Mouse (Mus musculus) embryo, embryonic 10.5 days (tissue): ENCODE results near the gene Zfp385c.

Experiments used
- DNase-seq: peaks from one replicate; pipeline ENCODE4 v3.0.0-alpha.2; 2015; ENCODE audit warnings: low spot score

The Zfp385c gene

DNA sequence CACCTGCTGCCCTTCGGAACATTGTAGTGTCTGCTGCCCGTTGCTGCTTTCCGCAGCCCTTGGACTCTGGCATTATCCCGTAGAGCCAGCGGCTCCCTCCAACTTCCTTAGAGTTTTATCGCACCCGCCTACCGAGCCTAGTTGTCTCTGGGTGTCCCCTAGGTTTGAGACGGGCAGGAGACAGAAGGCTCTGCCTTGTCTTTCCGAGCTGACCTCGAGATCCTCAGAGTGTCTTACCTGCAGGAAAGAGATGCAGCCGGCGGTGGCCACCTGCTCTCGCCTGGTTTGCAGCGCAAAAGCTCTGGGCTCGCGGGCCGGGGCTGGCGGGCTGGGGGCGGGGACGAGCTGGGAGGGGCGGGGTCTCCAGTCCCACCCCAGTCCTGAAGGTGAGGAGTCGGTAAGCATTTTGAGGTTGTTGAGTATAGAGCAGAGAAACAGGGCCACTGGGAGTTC is at the start of gene Zfp385c:
Gene Zfp385c (minus strand): TSS at position 292 of the 453 bp plus-strand sequence.
- no peak for DNase-seq

DNA sequence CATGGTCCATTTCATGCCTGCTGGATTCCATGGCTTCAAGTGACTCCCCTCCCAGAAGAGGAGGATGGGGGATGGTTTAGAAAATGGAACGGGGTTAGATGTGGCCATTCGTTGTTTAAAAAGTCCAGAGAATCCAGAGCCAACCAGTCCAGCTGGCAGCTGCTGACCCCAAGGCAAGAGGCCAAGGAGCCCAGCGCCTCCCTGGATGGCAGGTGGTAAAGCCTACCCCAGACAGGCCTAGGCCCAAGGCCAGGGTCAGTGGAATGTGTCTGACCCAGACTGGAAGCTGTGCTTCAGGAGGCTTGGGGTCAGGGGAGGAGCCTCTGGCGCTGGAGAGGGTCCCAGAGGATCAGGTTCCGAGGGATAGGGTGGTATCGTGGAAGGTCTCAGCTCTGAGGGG is 49.1 kb upstream of the Zfp385c start:
- no peak for DNase-seq

DNA sequence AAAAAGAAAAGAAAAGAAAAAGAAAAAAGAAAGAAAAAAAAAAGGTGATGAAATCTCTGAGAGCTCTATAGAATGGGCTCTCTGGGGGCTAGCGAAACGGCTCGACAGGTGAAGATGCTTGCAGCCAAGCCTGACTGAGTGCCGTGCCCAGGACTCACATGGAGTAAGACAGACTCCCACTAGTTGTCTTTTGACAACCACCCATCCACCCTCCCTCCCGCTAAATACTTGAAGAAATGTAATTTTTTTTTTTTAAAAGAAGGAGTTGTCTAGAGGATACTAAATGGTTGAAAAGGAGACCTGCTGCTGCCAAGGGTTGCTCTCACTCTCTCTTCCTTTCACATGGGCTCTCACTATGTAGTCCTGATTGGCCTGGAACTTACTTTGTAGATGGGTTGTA is 46.5 kb upstream of the Zfp385c start:
- DNase-seq = no peak

DNA sequence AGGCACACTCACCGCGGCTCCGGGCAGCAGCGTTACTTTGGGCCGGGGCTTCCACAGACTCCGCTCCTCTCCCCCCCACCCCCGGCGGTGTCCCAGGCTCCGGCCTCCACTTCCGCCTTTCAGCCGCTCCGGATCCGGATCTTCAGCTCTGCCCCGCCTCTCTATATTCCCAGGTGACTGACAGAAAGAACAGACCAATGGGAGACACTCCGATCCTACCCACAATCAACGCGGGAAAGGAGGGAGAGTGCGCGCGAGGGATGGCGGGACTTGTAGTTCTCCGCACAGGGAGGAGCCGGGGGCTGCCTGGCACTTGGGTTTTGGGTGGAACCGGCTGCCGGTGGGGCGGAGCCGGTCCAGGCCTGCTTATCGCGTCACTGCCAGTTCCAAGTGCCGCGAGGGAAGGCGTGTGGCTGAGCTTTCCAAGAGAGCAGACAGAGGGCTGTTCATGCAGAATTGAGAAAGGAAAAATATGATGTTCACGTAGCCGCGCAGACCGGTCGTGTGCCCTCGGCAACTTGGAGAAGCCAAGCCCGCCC is 45.9 kb upstream of the Zfp385c start, which contains the start of gene Rab5c:
Gene Rab5c (minus strand): TSS at position 150 of the 539 bp plus-strand sequence.
- DNase-seq = peak; percentile 100

DNA sequence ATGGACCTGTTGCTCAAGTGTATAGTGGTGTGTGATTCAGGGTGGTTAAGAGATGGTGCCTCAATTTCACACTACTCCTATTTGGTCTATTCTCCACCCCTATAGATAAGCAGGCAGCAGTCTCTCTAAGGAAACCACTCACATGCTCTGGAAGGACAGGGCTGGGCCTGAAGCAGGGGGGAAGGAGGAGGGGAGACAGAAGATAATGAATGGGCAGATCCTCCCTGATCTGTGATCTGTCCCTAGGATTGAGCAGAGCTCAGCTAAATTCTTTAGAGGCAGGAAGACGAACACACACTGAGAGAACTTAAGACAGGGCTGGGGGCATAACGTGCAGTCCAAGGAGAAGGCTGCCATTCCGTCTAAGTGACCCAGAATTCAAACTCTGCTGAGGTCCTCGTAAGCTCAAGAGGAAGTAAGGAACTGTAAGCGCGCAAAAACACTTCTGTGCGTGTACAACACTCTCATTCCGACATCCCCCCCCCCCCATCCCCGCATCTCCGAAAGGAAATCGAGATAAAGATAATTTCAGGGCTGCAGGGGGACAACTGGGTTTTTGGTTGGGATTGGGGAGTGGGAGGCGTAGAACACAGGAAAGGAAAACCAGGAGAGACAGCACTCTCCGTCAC is 45.0 kb upstream of the Zfp385c start:
- no peak for DNase-seq

DNA sequence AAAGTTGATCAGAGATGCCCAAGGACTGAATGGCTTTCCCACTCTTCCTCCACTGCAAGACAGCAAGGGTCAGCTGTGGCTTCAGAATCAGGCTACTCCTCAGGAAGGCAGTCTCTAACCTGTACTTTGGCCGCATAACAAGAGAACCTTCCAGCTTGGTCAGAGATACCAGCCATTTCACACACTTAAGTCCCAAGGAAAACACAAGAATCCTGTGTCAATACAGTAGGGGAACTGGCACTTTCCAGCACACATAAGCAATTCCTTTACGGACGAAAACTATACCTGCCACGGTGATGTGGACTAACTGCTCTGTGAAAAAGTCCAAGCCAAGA is 44.5 kb upstream of the Zfp385c start:
- no peak for DNase-seq

DNA sequence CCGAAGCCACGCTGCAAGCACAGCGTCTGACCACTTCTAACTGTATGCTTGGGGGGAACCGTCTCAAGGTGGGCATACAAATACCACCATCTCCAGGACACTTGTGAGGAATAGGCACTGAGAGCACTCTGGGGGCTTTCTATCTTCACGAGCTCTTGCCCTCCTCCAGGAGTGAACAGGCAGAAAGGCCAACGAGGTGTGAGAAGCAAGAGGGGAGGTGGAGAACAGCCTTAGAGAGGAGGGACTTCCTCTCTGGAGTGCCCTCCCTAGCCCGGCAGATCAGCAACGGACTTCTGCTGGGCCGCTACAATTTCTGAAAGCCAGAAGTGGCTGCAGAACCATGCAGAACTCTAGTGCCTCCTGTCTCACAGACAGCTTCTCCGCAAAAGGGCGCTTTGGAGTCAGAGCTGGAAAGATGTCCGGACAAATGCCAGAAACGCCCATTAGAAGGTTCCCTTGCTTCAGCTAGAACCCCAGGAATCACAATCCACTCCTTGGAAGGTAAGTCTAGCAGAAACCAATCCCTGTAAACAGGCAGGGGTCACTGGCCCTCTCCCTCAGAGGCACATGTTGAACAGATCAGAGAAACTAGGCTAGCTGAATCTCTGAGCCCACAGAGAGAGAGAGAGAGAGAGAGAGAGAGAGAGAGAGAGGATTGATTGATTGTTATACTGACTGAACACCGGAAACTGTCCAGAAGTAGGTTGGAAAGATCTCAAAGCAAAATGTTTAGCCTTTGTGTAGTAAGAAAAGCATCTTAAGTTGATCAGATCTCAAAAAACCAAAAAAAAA is 43.9 kb upstream of the Zfp385c start:
- DNase-seq = no peak

DNA sequence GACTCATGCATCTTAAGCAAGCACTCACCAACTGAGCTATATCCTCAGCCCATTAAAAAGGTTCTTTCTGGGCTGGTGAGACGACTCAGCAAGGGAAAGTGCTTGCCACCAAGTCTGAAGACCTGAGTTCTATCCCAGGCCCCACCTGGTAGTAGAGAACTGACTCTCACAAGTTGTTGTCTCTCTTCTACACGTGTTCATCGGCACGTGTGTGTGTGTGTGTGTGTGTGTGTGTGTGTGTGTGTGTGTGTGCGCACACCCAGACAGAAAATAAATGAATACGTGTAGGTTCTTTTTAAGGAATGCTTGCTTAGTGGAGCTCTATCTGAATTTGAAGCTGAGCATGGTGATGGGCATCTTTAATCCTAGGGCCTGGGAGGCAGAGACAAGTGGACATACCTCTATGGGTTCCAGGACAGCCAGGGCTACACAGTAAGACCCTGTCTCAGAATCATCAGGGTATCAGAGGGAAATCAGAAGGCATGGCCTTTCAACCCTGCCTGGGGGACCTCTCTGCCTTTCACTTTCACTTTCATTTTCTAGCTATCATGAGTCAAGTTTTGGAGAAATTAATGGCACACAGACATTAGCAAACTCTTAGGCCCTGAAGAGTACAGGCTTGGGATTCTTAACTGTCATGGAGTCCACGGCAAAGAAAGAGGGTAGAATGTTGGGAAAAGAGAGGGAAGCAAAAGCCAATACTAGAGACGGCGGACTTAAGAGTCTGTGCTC is 43.0 kb upstream of the Zfp385c start:
- DNase-seq = no peak

DNA sequence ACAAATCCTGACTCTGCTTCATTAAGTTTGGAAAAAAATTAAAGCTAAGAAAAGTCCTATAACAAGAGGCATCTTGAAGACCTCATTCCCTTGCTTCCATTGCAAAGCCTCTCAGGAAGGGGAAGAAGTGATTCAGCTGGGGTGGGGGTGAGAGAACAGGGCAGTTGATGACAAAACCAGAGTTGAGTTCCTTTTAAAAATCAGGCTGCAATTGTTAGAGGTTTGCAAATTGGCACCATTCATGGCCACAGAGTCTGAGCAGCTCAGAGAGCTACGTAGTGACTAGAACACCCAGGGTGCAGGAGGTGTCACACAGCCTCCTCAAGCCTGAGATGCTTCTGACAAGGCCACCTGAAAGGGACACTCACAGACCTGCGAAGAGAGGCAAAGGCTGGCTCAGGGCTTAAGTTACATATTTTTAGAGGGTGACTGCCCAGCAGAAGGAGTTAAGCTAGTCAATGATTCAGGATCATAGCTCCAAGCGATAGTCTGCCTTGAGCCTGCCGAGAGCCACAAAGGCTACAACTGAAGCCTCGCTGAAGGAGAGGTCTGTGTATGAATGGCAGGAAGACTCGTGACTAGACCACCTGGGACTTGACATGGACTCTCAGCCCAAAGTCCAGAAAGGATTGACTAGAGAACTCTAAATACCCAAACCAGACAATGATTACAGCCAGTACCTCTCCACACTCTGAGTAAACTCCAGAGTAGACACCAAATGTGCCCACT is 38.4 kb upstream of the Zfp385c start:
- DNase-seq = no peak

DNA sequence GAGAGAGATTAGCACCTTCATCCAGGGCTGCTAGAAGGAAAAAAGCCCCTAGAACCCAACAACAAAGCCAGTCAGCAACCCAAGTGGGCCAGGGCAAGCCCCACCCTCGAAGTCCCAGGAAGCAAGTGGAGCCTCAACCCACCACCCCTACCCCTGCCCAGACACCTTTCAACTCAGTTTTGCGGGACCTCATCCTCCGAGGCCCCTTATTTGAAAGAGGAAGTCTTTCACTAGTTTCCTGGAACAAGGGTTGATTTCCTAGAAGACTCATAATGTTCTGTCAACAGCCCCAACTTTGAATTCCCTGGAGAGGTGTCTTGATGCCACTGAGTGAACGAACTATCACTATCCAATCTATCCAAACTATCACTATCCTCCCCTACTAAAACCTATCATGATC is 37.7 kb upstream of the Zfp385c start:
- no peak for DNase-seq

DNA sequence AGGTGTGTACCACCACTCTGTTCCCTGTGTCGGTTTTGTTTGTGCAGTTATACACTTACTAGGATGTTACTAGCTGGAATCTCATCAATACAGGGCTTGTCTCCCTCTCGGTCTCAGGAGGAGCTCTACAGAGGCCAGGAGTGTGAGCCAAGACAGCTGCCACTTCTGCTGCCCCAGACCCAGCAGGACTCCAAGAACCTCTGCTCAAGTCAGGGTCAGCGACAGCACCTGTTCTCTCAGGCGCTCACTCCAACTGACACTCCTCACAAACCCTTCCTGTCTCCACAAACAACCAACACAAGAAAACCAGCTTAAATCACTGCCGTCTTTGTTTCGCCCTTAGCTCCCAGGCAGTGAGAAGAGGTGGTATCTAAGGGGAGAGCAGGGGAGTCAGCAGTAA is 36.3 kb upstream of the Zfp385c start:
- DNase-seq = no peak

DNA sequence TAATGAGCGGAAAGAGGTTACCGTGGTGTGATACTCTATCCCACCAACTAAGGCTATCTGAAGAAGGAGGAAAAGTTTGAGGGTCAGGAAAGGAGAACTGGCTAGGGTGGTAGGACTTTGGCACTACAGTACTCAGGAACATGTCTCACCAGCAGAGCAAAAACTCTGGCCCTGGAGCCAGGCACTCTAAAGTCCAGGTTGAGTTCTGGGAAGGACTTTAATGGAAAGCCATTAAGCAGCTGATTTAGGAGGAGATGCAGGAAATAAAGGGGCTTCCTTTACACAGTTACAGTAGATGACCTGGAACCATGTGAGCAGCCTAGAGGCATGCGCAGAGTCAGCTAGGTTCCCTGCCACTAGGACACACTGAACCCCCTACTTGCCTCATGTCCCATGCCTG is 34.9 kb upstream of the Zfp385c start:
- no peak for DNase-seq

DNA sequence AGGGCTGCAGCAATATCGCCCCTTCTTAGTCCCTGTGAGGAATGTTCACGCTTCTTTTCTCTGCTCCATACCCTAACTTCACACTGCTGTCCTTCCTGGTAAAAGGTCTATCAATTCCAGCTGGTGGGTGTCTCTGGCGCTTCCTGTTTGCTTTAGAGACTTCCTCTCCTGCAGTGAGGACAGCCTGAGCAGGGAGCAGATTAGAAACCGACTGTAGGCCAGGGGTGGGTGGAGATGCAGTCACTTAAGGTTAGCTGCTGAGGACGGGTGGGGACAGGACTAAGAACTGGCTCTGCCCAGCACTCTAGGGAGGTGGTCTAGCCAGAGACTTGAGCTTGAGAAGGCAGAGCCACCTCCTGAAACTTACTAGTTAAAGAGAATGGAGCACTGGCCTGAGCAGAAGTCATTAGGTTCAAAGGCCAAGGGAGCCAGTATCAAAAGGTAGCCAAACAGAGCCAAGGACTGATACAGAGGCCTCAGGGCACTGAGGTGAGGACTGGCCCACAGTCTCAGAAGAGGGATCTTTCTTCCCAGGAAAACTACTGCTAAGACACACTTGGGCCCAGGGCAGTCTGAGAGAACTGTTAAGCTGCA is 32.8 kb upstream of the Zfp385c start:
- no peak for DNase-seq

DNA sequence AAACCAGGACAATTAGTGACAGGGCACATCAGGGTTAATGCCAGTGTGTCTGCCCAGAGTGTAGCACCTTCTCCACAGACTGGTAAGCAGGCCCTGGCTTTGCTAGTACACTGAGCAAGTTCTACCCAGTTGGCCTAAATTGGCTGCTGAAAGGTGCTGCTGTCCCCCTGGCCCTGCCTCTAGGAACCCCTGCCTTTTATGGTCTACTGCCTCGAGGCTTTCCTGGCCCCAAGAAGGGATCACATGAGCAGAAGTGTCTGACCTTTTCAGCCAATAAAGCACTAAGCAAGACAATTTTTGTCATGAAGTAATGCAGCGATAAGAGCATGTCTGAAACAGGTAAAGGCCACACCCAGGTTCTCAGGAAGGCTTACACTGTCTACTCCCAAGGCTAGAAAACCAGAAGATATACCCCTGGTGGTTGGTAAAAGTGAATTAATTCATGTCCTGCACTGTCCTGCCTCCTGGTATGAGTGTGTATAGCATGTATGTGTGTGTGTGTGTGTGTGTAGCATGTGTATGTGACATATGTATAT is 30.3 kb upstream of the Zfp385c start:
- DNase-seq = no peak

DNA sequence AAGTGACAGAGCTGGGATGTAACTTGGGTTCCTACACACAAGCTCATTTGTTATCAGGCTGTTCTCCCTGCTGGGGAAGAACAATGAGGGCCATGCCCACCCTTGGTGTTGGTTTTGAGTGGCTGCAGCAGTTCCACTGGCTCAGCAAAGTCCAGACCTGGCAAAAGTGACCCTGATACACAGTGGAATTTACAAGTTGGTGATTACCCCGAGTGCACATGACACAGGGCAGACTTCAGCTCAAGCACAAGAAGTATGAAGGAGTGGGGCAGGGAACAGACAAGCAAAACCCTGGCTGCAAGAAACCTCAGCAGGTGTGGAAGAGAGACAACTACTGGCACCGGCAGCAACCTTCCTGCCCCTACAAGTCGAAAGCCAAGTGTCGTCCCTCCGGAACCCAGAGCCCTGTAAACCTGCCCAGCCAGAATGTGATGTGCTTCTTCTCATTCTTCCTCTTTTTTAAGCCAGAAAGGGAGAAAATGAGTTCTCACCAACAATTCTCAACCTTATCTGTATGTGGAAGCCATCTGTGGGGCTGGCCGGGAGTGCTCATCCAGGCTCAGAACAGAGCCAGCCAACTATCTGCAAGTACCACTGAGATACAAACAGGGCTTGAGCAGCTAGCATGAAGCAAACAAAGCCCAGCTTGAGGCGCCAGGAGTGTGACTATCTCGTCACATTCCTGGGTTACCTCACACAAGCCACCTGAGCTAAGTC is 29.7 kb upstream of the Zfp385c start:
- no peak for DNase-seq

DNA sequence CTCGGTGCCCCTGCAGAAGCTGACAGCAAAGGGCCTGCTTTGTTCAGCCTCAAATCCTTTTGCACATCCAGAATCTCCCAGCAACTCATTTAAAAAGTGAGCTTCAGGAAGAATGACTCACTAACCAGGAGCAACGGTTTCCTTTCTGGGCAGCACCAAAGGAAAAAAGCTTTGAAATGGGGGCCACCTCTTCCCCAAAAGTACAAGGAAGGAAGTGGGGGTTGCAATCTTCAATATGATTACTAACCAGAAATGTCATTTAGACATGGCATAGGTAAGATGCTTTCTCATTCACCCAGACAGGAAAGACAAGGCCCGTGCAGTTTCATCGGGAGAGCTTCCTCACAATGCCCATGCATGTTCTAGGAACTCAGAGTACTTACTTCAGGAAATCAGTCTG is 29.0 kb upstream of the Zfp385c start:
- no peak for DNase-seq

DNA sequence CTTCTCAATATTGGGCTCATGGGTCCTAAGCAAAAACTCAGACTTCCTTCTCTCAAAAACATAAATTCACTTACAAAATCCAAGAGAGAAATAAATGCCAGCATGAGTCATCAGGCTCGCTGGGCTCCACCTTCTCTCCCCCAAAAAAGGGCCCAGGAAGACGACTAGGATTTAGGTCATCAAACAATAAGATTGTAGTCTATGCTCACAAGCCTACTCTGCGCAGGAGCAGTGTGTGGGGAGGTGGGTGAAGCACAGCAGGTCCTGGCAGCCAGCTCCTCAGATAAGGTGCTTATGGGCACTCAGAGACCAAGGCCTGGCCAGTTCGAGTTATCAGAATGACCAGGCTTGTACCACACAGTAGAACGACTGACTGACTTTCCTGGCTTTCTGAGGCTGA is 28.1 kb upstream of the Zfp385c start:
- no peak for DNase-seq

DNA sequence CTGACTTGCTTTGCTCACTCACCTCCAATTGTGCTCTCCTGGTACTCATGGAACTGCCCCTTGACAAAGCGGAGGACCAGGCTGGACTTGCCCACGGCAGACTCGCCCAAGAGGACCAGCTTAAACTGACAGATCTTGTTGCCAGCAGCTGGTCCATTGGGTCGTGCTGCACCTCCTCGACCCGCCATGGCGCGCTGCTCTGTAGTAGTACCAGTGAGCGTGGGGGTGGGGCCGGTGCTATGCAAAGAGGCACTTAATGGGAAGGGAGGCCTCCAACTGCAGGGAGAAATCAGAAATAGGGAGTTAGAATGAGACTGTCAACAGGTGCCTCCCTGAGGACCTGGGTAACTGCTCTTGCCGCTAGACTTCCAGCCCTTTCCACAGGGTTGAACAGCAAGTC is 27.6 kb upstream of the Zfp385c start:
- no peak for DNase-seq

DNA sequence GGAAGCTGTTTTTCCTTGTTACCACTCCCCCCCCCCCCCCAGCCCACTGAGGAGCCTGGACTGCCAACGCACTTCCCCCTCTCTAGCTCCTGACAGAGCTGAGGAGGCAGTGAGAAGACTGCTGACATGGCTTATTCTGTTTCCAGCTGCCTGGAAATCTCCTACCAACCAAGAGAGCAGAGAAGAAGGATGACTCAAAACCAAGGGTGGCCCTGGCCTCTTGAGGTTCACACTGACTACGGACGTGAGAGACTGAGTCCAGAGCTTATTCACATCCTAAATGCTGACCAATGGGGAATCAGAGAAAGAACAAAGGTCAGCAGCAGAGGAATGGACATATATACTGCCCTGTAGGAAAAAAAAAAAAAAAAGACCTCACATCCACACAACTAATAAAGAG is 27.1 kb upstream of the Zfp385c start:
- no peak for DNase-seq

DNA sequence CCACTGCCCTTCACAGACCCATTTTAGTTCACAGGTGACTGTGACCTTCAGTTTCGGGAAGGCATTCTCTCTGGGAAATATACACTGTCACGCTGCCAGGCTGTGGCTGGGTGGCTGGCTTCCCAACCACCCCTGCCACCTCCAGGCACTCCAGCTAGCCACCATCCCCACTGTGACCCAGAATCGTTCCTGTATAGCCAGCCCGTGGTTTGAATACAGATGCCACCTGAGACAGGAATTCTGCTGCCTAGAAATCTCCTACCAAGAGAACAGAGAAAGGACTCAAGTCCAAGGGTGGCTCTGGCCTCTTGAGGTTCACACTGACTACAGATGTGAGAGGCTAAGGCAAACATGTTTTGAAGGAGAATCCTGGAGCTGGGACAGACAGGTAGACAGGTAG is 26.6 kb upstream of the Zfp385c start:
- DNase-seq = no peak

DNA sequence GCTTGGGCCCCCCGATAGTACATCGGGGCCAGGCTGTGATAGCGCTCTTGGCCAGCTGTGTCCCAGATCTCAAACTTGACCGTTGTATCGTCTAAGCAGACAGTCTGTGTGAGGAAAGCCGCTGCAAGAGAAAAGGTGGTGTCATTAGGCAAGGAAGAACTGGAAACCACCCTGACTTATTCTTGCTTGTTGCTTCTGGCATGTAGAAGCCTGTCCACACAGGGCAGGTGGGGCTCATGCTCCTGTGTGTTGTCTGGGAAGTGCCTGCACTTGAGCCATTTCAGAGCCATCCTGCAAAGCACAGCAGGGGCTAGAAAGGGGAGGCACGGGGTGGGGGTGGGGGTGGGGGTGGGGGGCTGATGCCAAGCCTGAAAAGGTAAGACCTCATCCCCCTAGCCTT is 26.2 kb upstream of the Zfp385c start:
- no peak for DNase-seq
